Mouse (Mus musculus): ENCODE measurements around the gene Ppp2r5c. TPM values are rescaled to one million over a fixed set of nuclear protein-coding genes. Genes with fewer than 3 reads are reported as not detected.

The Ppp2r5c gene
- polyA plus RNA-seq, 1 experiment from 2014 or later = 143 TPM

DNA sequence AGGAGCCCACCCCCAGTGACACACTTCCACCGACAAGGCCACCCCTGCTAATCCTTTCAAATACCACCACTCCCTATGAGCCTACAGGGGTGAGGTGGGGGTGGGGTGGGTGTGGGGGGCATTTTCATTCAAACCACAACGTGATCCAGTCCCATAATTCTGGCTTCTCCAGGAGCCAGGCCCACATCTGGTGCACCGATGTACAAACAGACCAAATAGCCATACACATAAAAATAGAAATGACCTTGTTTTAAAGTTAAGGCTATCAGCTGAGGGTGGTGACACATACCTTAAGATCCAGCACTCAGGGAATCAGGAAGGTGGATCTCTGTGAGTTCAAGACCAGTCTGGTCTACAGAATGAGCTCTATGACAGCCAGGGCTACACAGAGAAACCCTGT is 24.5 kb downstream of the Ppp2r5c start:
- H3K27ac ChIP-seq (ENCODE audit: low read depth, low read length) = no peak overlapping the region
- H3K4me1 ChIP-seq (replicated peaks; ENCODE audit: control insufficient read depth, insufficient read depth, low read length) = no peaks in the 10 kb centered on the region
- no peaks in the 10 kb centered on the region for H3K27me3 ChIP-seq (replicated peaks; ENCODE audit: control insufficient read depth, insufficient read depth, low read length)
- 79% methylated on average over 3 of the region's 3 CpGs for WGBS
- no peaks in the 10 kb centered on the region for H3K9me3 ChIP-seq (ENCODE audit: control insufficient read depth)
- no peak overlapping the region for H3K9ac ChIP-seq (ENCODE audit: low read depth, low read length)
- H3K4me3 ChIP-seq (ENCODE audit: low read depth, low read length) = no peak overlapping the region
- ATAC-seq = no peak
- peaks cover 36% of the 10 kb centered on the region for H3K36me3 ChIP-seq (ENCODE audit: control insufficient read depth, insufficient read depth)
- H3K4me2 ChIP-seq (replicated peaks; ENCODE audit: low read depth) = no peak overlapping the region
- no peak for TF ChIP-seq CTCF (IDR thresholded peaks at IDR 0.05; ENCODE audit: low read depth)

- H3K4me2 ChIP-seq (replicated peaks; ENCODE audit: low read depth) = no peak overlapping the region
- ATAC-seq = no peak
- no peak for TF ChIP-seq CTCF (IDR thresholded peaks at IDR 0.05; ENCODE audit: low read depth)
- H3K27ac ChIP-seq (ENCODE audit: low read depth, low read length) = no peak overlapping the region
- no peaks in the 10 kb centered on the region for H3K9me3 ChIP-seq (ENCODE audit: control insufficient read depth)
- no peak overlapping the region for H3K4me3 ChIP-seq (ENCODE audit: low read depth, low read length)
- no peaks in the 10 kb centered on the region for H3K27me3 ChIP-seq (replicated peaks; ENCODE audit: control insufficient read depth, insufficient read depth, low read length)
- H3K4me1 ChIP-seq (replicated peaks; ENCODE audit: control insufficient read depth, insufficient read depth, low read length) = no peaks in the 10 kb centered on the region
- peaks cover 33% of the 10 kb centered on the region for H3K36me3 ChIP-seq (ENCODE audit: control insufficient read depth, insufficient read depth)
- WGBS = 70% methylated on average over 3 of the region's 3 CpGs
- H3K9ac ChIP-seq (ENCODE audit: low read depth, low read length) = no peak overlapping the region
Measured at GRCm38 (mm10) chr12:110472247-110472646, 25.3 kb downstream of the Ppp2r5c start.

- WGBS = 44% methylated on average over 8 of the region's 8 CpGs
- no peaks in the 10 kb centered on the region for H3K9me3 ChIP-seq (ENCODE audit: control insufficient read depth)
- no peak for ATAC-seq
- no peak overlapping the region for H3K4me3 ChIP-seq (ENCODE audit: low read depth, low read length)
- H3K4me1 ChIP-seq (replicated peaks; ENCODE audit: control insufficient read depth, insufficient read depth, low read length) = no peaks in the 10 kb centered on the region
- H3K27me3 ChIP-seq (replicated peaks; ENCODE audit: control insufficient read depth, insufficient read depth, low read length) = no peaks in the 10 kb centered on the region
- no peak for TF ChIP-seq CTCF (IDR thresholded peaks at IDR 0.05; ENCODE audit: low read depth)
- H3K4me2 ChIP-seq (replicated peaks; ENCODE audit: low read depth) = no peak overlapping the region
- H3K36me3 ChIP-seq (ENCODE audit: control insufficient read depth, insufficient read depth) = peaks cover 34% of the 10 kb centered on the region
- no peak overlapping the region for H3K27ac ChIP-seq (ENCODE audit: low read depth, low read length)
- no peak overlapping the region for H3K9ac ChIP-seq (ENCODE audit: low read depth, low read length)
Measured at GRCm38 (mm10) chr12:110474497-110474896, 27.6 kb downstream of the Ppp2r5c start.

GRCm38 (mm10) chr12:110476561-110476960 is 29.6 kb downstream of the Ppp2r5c start:
- TF ChIP-seq CTCF (IDR thresholded peaks at IDR 0.05; ENCODE audit: low read depth) = no peak
- no peak overlapping the region for H3K27ac ChIP-seq (ENCODE audit: low read depth, low read length)
- peaks cover 31% of the 10 kb centered on the region for H3K36me3 ChIP-seq (ENCODE audit: control insufficient read depth, insufficient read depth)
- no peak overlapping the region for H3K4me2 ChIP-seq (replicated peaks; ENCODE audit: low read depth)
- no peaks in the 10 kb centered on the region for H3K27me3 ChIP-seq (replicated peaks; ENCODE audit: control insufficient read depth, insufficient read depth, low read length)
- H3K9ac ChIP-seq (ENCODE audit: low read depth, low read length) = no peak overlapping the region
- WGBS = 71% methylated on average over 9 of the region's 9 CpGs
- H3K4me3 ChIP-seq (ENCODE audit: low read depth, low read length) = no peak overlapping the region
- no peak for ATAC-seq
- H3K4me1 ChIP-seq (replicated peaks; ENCODE audit: control insufficient read depth, insufficient read depth, low read length) = no peaks in the 10 kb centered on the region
- no peaks in the 10 kb centered on the region for H3K9me3 ChIP-seq (ENCODE audit: control insufficient read depth)

DNA sequence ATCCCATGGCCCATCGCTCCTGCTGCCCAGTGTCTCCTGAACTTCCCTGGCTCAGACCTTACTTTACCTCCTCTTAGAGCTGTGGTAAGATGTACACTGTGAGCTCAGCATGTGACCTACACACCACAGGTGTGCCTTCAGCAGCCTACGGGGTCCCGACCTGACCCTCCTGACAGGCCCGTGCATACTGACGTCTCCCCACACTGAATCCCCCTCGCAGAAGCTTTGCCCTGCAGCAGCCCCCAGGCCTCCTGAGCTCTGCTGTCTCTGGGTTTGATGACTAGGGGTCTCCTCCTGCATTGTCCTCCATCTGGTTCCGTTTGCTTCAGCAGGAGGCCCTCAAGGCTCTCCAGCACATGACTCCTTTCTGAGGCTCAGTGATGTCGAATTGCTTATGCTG is 31.0 kb downstream of the Ppp2r5c start:
- Histone ChIP-seq H3K36me3 (ENCODE audit: control insufficient read depth, insufficient read depth) (peaks cover 31% of the 10 kb centered on the region), H3K4me3 (ENCODE audit: low read depth, low read length) (no peak overlapping the region), H3K4me1 (replicated peaks; ENCODE audit: control insufficient read depth, insufficient read depth, low read length) (no peaks in the 10 kb centered on the region), H3K9ac (ENCODE audit: low read depth, low read length) (no peak overlapping the region), H3K4me2 (replicated peaks; ENCODE audit: low read depth) (no peak overlapping the region), H3K9me3 (ENCODE audit: control insufficient read depth) (no peaks in the 10 kb centered on the region), H3K27me3 (replicated peaks; ENCODE audit: control insufficient read depth, insufficient read depth, low read length) (no peaks in the 10 kb centered on the region), H3K27ac (ENCODE audit: low read depth, low read length) (no peak overlapping the region)
- no peak for TF ChIP-seq CTCF (IDR thresholded peaks at IDR 0.05; ENCODE audit: low read depth)
- ATAC-seq = no peak
- 91% methylated on average over 8 of the region's 8 CpGs for WGBS

GRCm38 (mm10) chr12:110478601-110479008 is 31.7 kb downstream of the Ppp2r5c start:
- ATAC-seq = no peak
- no peaks in the 10 kb centered on the region for H3K27me3 ChIP-seq (replicated peaks; ENCODE audit: control insufficient read depth, insufficient read depth, low read length)
- no peak overlapping the region for H3K4me3 ChIP-seq (ENCODE audit: low read depth, low read length)
- TF ChIP-seq CTCF (IDR thresholded peaks at IDR 0.05; ENCODE audit: low read depth) = no peak
- H3K27ac ChIP-seq (ENCODE audit: low read depth, low read length) = no peak overlapping the region
- H3K4me2 ChIP-seq (replicated peaks; ENCODE audit: low read depth) = no peak overlapping the region
- no peaks in the 10 kb centered on the region for H3K9me3 ChIP-seq (ENCODE audit: control insufficient read depth)
- H3K9ac ChIP-seq (ENCODE audit: low read depth, low read length) = no peak overlapping the region
- H3K4me1 ChIP-seq (replicated peaks; ENCODE audit: control insufficient read depth, insufficient read depth, low read length) = no peaks in the 10 kb centered on the region
- peaks cover 31% of the 10 kb centered on the region for H3K36me3 ChIP-seq (ENCODE audit: control insufficient read depth, insufficient read depth)
- WGBS = 90% methylated on average over 9 of the region's 9 CpGs

- Histone ChIP-seq H3K9ac (ENCODE audit: low read depth, low read length) (no peak overlapping the region), H3K27ac (ENCODE audit: low read depth, low read length) (no peak overlapping the region), H3K9me3 (ENCODE audit: control insufficient read depth) (no peaks in the 10 kb centered on the region), H3K36me3 (ENCODE audit: control insufficient read depth, insufficient read depth) (peaks cover 31% of the 10 kb centered on the region), H3K4me3 (ENCODE audit: low read depth, low read length) (no peak overlapping the region), H3K27me3 (replicated peaks; ENCODE audit: control insufficient read depth, insufficient read depth, low read length) (no peaks in the 10 kb centered on the region), H3K4me1 (replicated peaks; ENCODE audit: control insufficient read depth, insufficient read depth, low read length) (no peaks in the 10 kb centered on the region), H3K4me2 (replicated peaks; ENCODE audit: low read depth) (no peak overlapping the region)
- TF ChIP-seq CTCF (IDR thresholded peaks at IDR 0.05; ENCODE audit: low read depth) = no peak
- WGBS = 83% methylated on average over 12 of the region's 12 CpGs
- ATAC-seq = no peak
Measured at GRCm38 (mm10) chr12:110479268-110479667, 32.3 kb downstream of the Ppp2r5c start.

All from intestine, postnatal 0 days (tissue).